Comparison of ENCODE assay signal across 8 mouse cellular contexts in genomic region chr6:134034904-134035489, GRCm38 (mm10). TPM values are rescaled to one million over a fixed set of nuclear protein-coding genes. Genes with fewer than 3 reads are reported as not detected.
A peak's percentile ranks its signal among the peaks of the same experiment; 100 is the strongest.
DNase-seq lines count a peak whose midpoint lies in the region; ATAC-seq and TF ChIP-seq lines count a peak whose summit lies in the region.

No protein-coding gene starts in this region.

- peak in 1 of 2 experiments; percentile 27; a peak in 1 of 4 replicates for TF ChIP-seq EP300 in MEL (IDR thresholded peaks at IDR 0.05; ENCODE audit: low read depth in 1 of 2, low read length in 2 of 2)

- peak overlapping the region; percentile 83 to 92 for H3K4me3 ChIP-seq in MEL (ENCODE audit: control insufficient read depth in 1 of 2, insufficient read depth in 1 of 2, low read depth in 2 of 2, low read length in 2 of 2)

- peak; percentile 62 to 69 for ATAC-seq in hematopoietic stem cell, adult 5-6 weeks (replicated peaks in 1 of 2; ENCODE audit: insufficient read depth in 1 of 2, low FRiP score in 2 of 2, low TSS enrichment in 1 of 2, low read depth in 1 of 2, poor library complexity in 2 of 2, severe bottlenecking in 2 of 2)

- peaks cover 40% of the 10 kb centered on the region for H3K79me2 ChIP-seq in MEL (ENCODE audit: control insufficient read depth, insufficient read depth, low read length, poor library complexity)

- H3K36me3 ChIP-seq in MEL (ENCODE audit: control insufficient read depth in 1 of 2, insufficient read depth in 2 of 2, low read length in 2 of 2) = peaks cover 0 to 13% of the 10 kb centered on the region in 2 experiments; a peak in 2 of 4 replicates

- TF ChIP-seq CTCF in MEL (IDR thresholded peaks at IDR 0.05 in 2 of 3, conservative IDR thresholded peaks at IDR 0.05 in 1 of 3; ENCODE audit: control insufficient read depth in 1 of 3, insufficient read depth in 1 of 3, low read depth in 2 of 3, low read length in 3 of 3, poor library complexity in 1 of 3, severe bottlenecking in 1 of 3) = no peak

- H3K4me1 ChIP-seq in MEL (ENCODE audit: control insufficient read depth in 1 of 2, insufficient read depth in 2 of 2, low read length in 2 of 2) = peaks cover 3 to 25% of the 10 kb centered on the region in 2 experiments; a peak in 3 of 4 replicates

- no peaks in the 10 kb centered on the region for H3K9me3 ChIP-seq in MEL (replicated peaks; ENCODE audit: insufficient read depth, low read length)

- TF ChIP-seq RAD21 in MEL (IDR thresholded peaks at IDR 0.05; ENCODE audit: low read depth, low read length) = no peak

- TF ChIP-seq POLR2A in MEL (IDR thresholded peaks at IDR 0.05; ENCODE audit: control insufficient read depth in 1 of 2, insufficient read depth in 1 of 2, low read depth in 1 of 2, low read length in 2 of 2, poor library complexity in 1 of 2) = peak in 1 of 2 experiments; percentile 64; a peak in 2 of 4 replicates

- peak overlapping the region; percentile 84 for H3K9ac ChIP-seq in MEL (ENCODE audit: control insufficient read depth, low read depth, low read length, poor library complexity, severe bottlenecking)

- peak overlapping the region; percentile 92 for H3K27ac ChIP-seq in MEL (ENCODE audit: control insufficient read depth, low read depth, low read length)

- peak; percentile 87 for DNase-seq in MEL (ENCODE audit: low read depth, low spot score)
- peak; percentile 84 for DNase-seq in cerebellum, adult 11-12 months
- DNase-seq in forelimb bud, embryonic 11.5 days (ENCODE audit: low read depth, low spot score) = peak; percentile 84
- peak; percentile 80 to 85 for DNase-seq in layer of hippocampus, postnatal 14 days (ENCODE audit: low spot score in 2 of 2)
- peak; percentile 90 for DNase-seq in lung, postnatal 10 days
- DNase-seq in ovary, postnatal 36 days (ENCODE audit: low spot score) = peak; percentile 83
- peak; percentile 72 for DNase-seq in thymus, postnatal 25 days

- peaks cover 0 to 2% of the 10 kb centered on the region in 2 experiments; a peak in 1 of 4 replicates for H3K27me3 ChIP-seq in MEL (ENCODE audit: control insufficient read depth in 1 of 2, insufficient read depth in 2 of 2, low read length in 2 of 2)

TF ChIP-seq in MEL, 35 proteins besides CTCF, POLR2A, EP300 and RAD21:
- TF ChIP-seq MYB (IDR thresholded peaks at IDR 0.05; ENCODE audit: low read depth, low read length) (no peak), SIN3A (IDR thresholded peaks at IDR 0.05; ENCODE audit: low read length) (peak; percentile 80), ZC3H11A (IDR thresholded peaks at IDR 0.05; ENCODE audit: low read depth, low read length) (no peak), TCF12 (IDR thresholded peaks at IDR 0.05; ENCODE audit: low read depth, low read length) (0 out of 2 replicates have a peak, but pooled peaks have one; percentile 16), ZKSCAN1 (IDR thresholded peaks at IDR 0.05; ENCODE audit: low read depth, low read length) (peak; percentile 84), MYC (IDR thresholded peaks at IDR 0.05; ENCODE audit: low read depth, low read length) (no peak), NELFE (IDR thresholded peaks at IDR 0.05; ENCODE audit: low read depth, low read length) (peak; percentile 67), USF2 (IDR thresholded peaks at IDR 0.05; ENCODE audit: borderline replicate concordance in 1 of 2, insufficient read depth in 1 of 2, low read depth in 1 of 2, low read length in 2 of 2) (no peak), MXI1 (IDR thresholded peaks at IDR 0.05; ENCODE audit: low read depth, low read length) (peak; percentile 49; the same call in 1 of the 2 replicates), BHLHE40 (IDR thresholded peaks at IDR 0.05; ENCODE audit: borderline replicate concordance, low read depth, low read length) (no peak), NRF1 (IDR thresholded peaks at IDR 0.05; ENCODE audit: insufficient read depth, low read depth, low read length, poor library complexity, severe bottlenecking) (peak; percentile 62; the same call in 1 of the 2 replicates), MEF2A (IDR thresholded peaks at IDR 0.05; ENCODE audit: extremely low read depth, insufficient replicate concordance, low read depth, low read length, poor library complexity, severe bottlenecking) (0 out of 2 replicates have a peak, but pooled peaks have one; percentile 14), USF1 (IDR thresholded peaks at IDR 0.05; ENCODE audit: low read depth, low read length) (no peak), TBP (IDR thresholded peaks at IDR 0.05; ENCODE audit: low read depth, low read length) (peak; percentile 15; the same call in 1 of the 2 replicates), POLR2AphosphoS2 (IDR thresholded peaks at IDR 0.05; ENCODE audit: low read length) (0 out of 2 replicates have a peak, but pooled peaks have one; percentile 57), CHD2 (IDR thresholded peaks at IDR 0.05; ENCODE audit: low read length) (no peak), JUND (IDR thresholded peaks at IDR 0.05; ENCODE audit: low read depth, low read length) (no peak), HCFC1 (IDR thresholded peaks at IDR 0.05; ENCODE audit: low read depth, low read length) (peak; percentile 74), ELF1 (IDR thresholded peaks at IDR 0.05; ENCODE audit: low read depth, low read length) (peak; percentile 87), ZMIZ1 (IDR thresholded peaks at IDR 0.05; ENCODE audit: low read depth, low read length) (peak; percentile 77), UBTF (IDR thresholded peaks at IDR 0.05; ENCODE audit: borderline replicate concordance, insufficient read depth, low read depth, low read length) (no peak), MAX (IDR thresholded peaks at IDR 0.05; ENCODE audit: low read length) (peak; percentile 46), CHD1 (IDR thresholded peaks at IDR 0.05; ENCODE audit: low read depth, low read length) (peak; percentile 86)

RNA-seq across cellular contexts. Expression of gene Etv6, which starts 0.5 kb away (rescaled TPM):
- total RNA-seq in MEL (2012; rRNA removed) = 12.6 and 12.9 TPM in 2 replicates
- 10 to 100 TPM in 1 of 2 experiments, not detected in 1; 25.9 TPM for polyA plus RNA-seq in MEL (2012; ENCODE audit: insufficient read depth in 1 of 2, insufficient read length in 2 of 2, low read depth in 1 of 2, low replicate concordance in 2 of 2, missing spikeins in 1 of 2)
- 139 and 157 TPM in 2 replicates for total RNA-seq in hematopoietic stem cell, adult 5-6 weeks (2017)
- total RNA-seq in layer of hippocampus, postnatal 14 days (2021) = 10 to 100 TPM; 11.4 to 11.8 TPM

Comparison
In these comparisons a context has a peak if more than half of its experiments do, and no peak if none do; other contexts are left out.
1. Peak in every context shown above with its lines: DNase-seq, ATAC-seq, H3K4me3 ChIP-seq and H3K27ac ChIP-seq.
2. RNA of gene Etv6, which starts 0.5 kb away (total RNA-seq): 139 to 157 TPM in hematopoietic stem cell, adult 5-6 weeks; 12.6 to 12.9 TPM in MEL and 11.4 to 11.8 TPM in layer of hippocampus, postnatal 14 days; every median in the first group is over 10 times any median in the second.